Mouse (Mus musculus) cerebellum, postnatal 10 days (tissue): ENCODE measurements at regions not wholly inside any gene's neighbourhood (a gene's known extent, or its start where the extent isn't known, plus 50 kb on each side); places are given as distances from the start of the nearest gene placed in this dataset.

ENCODE experiments used
- DNase-seq, 2 experiments: peaks; one replicate each; pipeline ENCODE4 v3.0.0; 2021; ENCODE audit warnings: mixed read lengths in 2 of 2

DNA sequence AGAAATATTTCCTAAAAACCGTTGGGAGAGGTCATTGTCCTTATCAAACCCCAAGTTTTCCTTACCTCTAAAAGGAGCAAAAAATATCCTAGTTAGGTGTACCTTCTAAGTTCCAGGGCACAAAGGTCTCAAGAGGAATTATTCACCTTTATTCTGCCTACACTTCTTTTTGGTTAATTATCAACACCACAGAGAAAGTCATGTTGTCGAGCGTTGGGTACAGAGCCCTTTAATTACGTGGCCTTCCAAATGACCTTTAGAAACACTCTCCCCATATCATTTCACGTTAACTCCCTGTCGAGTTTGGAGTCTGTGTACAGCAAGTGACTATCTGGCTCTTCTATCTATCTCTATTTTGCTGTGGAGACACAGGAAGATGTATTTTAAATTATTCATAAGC, 90.7 kb upstream of the Gm765 start:
- no peak for DNase-seq

GRCm38 (mm10) chr6:98429120-98429519, 86.6 kb upstream of the Gm765 start:
- DNase-seq = no peak

DNA sequence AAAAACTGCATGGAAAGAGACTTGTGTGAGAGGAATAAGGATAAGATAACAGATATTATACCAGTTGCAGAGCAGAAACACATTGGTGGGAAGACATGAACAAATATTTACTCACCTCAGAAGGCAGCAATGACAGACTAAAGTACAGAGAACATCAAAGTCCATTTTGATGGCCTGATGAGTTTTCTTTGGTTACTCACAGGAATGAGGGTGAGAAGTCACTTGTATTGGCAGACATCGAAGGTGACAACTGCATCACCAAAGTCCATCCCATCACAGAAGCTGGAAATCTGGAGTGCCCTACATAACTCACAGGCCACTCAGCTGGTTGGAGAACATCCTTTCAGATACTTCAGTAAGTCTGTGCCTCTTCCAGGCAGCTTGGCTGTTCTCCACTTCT, 60.1 kb upstream of the Gm765 start:
- no peak for DNase-seq

- DNase-seq = no peak
Observed at GRCm38 (mm10) chr6:98394589-98394988, 52.0 kb upstream of the Gm765 start.
